Mouse (Mus musculus) bone marrow macrophage, adult 2 months (primary cell): ENCODE measurements around the gene 3830406C13Rik.

Experiments
- CTCF ChIP-seq: IDR thresholded peaks from 2 replicates; pipeline ENCODE4 v1.5.1; 2012; ENCODE audit warnings: low read depth, mild to moderate bottlenecking, low read length, moderate library complexity
- POLR2A ChIP-seq: IDR thresholded peaks from 2 replicates; pipeline ENCODE4 v1.6.1; 2012; ENCODE audit warnings: mild to moderate bottlenecking, low read depth, low read length, borderline replicate concordance

DNA sequence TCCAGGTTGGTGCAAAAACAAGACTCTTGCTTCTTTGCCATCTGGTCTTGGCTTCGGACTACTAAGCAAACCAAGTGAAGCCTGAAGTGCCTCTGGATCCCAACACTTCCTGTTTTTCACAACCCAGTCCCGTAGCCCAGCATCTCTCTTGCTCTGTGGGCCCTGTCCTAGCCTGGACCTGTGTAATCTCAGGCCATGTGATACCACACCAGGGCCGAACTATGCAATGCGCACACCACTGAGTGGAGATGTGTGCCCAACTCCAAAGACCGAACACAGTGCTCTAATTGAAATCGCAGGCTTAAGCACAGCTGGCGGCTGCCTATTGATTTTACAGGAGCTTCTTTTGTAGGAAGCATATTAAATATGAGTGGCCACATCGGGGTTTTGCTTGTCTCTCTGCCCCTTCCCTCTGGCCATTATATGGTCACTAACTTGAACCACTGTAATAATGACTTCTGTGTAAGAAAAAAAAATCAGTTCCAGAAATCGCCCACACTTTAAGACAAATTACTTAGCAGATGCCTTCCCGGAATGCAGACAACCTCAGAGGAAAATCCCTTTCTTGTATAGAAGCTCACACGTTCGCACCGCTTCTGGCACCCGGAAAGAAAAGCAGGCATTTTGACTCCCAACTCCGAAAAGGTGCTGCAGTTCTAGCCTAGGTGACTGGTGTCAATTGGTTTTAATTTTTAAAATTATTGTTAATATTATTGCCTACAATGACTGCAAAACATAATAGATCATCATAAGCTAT is 65.5 kb downstream of the 3830406C13Rik start:
- TF ChIP-seq CTCF (no peak), POLR2A (no peak)
